10 mouse cellular contexts compared by ENCODE assay signal in genomic region chr19:20727381-20727780, GRCm38 (mm10). TPM values are rescaled to one million over a fixed set of nuclear protein-coding genes. Genes with fewer than 3 reads are reported as not detected.
DNase-seq lines count a peak whose midpoint lies in the region; ATAC-seq and TF ChIP-seq lines count a peak whose summit lies in the region.
"Had no signal": no experiment of that assay in that cellular context is flagged by ENCODE, and none has a peak within 500 bp of the region (broad histone marks: within the 10 kb centered on the region; RNA-seq: fewer than 3 reads in every experiment).

Aldh1a7 (minus strand) TSS chr19:20727562.

- H3K4me1 ChIP-seq in embryonic facial prominence, embryonic 15.5 days = no peaks in the 10 kb centered on the region
- peaks cover 10% of the 10 kb centered on the region; the same call in 1 of the 2 replicates for H3K4me1 ChIP-seq in liver, adult 2 months (ENCODE audit: control insufficient read depth, insufficient read depth, low read length)
- H3K4me1 ChIP-seq in stomach, embryonic 16.5 days (ENCODE audit: control insufficient read depth, insufficient read depth, low read length) = no peaks in the 10 kb centered on the region
- H3K4me1 ChIP-seq: heart, embryonic 13.5 days had no signal

- H3K27ac ChIP-seq in embryonic facial prominence, embryonic 15.5 days (replicated peaks) = no peak within 1 kb of the TSS
- peak within 1 kb of the TSS; percentile 29 for H3K27ac ChIP-seq in liver, adult 2 months (replicated peaks; ENCODE audit: insufficient read depth, low read depth, low read length)
- no peak within 1 kb of the TSS for H3K27ac ChIP-seq in stomach, embryonic 16.5 days (ENCODE audit: low read length)
- H3K27ac ChIP-seq: heart, embryonic 13.5 days had no signal

- H3K4me3 ChIP-seq in embryonic facial prominence, embryonic 15.5 days (replicated peaks) = no peak within 1 kb of the TSS
- peak within 1 kb of the TSS; percentile 39 for H3K4me3 ChIP-seq in liver, adult 2 months (ENCODE audit: insufficient read depth, low read depth, low read length)
- peak within 1 kb of the TSS; percentile 7; the same call in 1 of the 2 replicates for H3K4me3 ChIP-seq in stomach, embryonic 16.5 days (replicated peaks; ENCODE audit: low read length)
- H3K4me3 ChIP-seq: heart, embryonic 13.5 days had no signal

- no peaks in the 10 kb centered on the region for H3K27me3 ChIP-seq in embryonic facial prominence, embryonic 15.5 days
- H3K27me3 ChIP-seq in liver, adult 2 months (ENCODE audit: control insufficient read depth, insufficient read depth, low read length) = no peaks in the 10 kb centered on the region
- H3K27me3 ChIP-seq in stomach, embryonic 16.5 days (ENCODE audit: control insufficient read depth, insufficient read depth, low read length) = no peaks in the 10 kb centered on the region
- H3K27me3 ChIP-seq: heart, embryonic 13.5 days had no signal

- no peak for TF ChIP-seq CTCF in liver, adult 2 months (IDR thresholded peaks at IDR 0.05; ENCODE audit: low read depth, low read length)

- ATAC-seq in embryonic facial prominence, embryonic 15.5 days (ENCODE audit: insufficient number of reproducible peaks, low FRiP score, low TSS enrichment, low read depth) = no peak
- peak; percentile 82; the same call in 1 of the 2 replicates for ATAC-seq in stomach, embryonic 16.5 days (ENCODE audit: insufficient read depth, low FRiP score)

- WGBS in embryonic facial prominence, embryonic 15.5 days = 62% methylated on average over 2 of the region's 2 CpGs
- WGBS in liver, adult 2 months = 25% methylated on average over 2 of the region's 2 CpGs
- 64% methylated on average over 2 of the region's 2 CpGs for WGBS in stomach, embryonic 16.5 days

- peak; percentile 5 for DNase-seq in heart, postnatal 4 days
- DNase-seq in heart, adult 8-10 months (ENCODE audit: low spot score) = no peak
- DNase-seq in liver, adult 2 months (ENCODE audit: extremely low read depth, low read depth, low spot score) = peak; percentile 96
- DNase-seq in natural killer cell, adult 2 months (ENCODE audit: low spot score in 2 of 2) = no peak
- DNase-seq in frontal cortex, postnatal 14 days (ENCODE audit: low spot score in 2 of 2) = no peak
- DNase-seq in left cerebral cortex, adult 11 months (ENCODE audit: low spot score) = no peak
- DNase-seq: right cerebral cortex, postnatal 4 days had no signal

- H3K9ac ChIP-seq in embryonic facial prominence, embryonic 15.5 days = no peak within 1 kb of the TSS
- peak within 1 kb of the TSS; percentile 32 for H3K9ac ChIP-seq in liver, adult 2 months (ENCODE audit: low read depth, low read length)
- no peak within 1 kb of the TSS for H3K9ac ChIP-seq in stomach, embryonic 16.5 days (ENCODE audit: low read length)
- H3K9ac ChIP-seq: heart, embryonic 13.5 days had no signal

- no peaks in the 10 kb centered on the region for H3K36me3 ChIP-seq in embryonic facial prominence, embryonic 15.5 days
- no peaks in the 10 kb centered on the region for H3K36me3 ChIP-seq in liver, adult 2 months (ENCODE audit: control insufficient read depth, insufficient read depth, low read length)
- H3K36me3 ChIP-seq in stomach, embryonic 16.5 days (ENCODE audit: control insufficient read depth, insufficient read depth, low read length) = no peaks in the 10 kb centered on the region
- H3K36me3 ChIP-seq: heart, embryonic 13.5 days had no signal

- peak; percentile 42; the same call in 1 of the 2 replicates for TF ChIP-seq POLR2A in liver, adult 2 months (IDR thresholded peaks at IDR 0.05; ENCODE audit: extremely low read depth, insufficient read depth, low read length)

- no peaks in the 10 kb centered on the region for H3K9me3 ChIP-seq in embryonic facial prominence, embryonic 15.5 days (replicated peaks)
- no peaks in the 10 kb centered on the region for H3K9me3 ChIP-seq in stomach, embryonic 16.5 days (replicated peaks; ENCODE audit: control insufficient read depth, low read length)
- H3K9me3 ChIP-seq: heart, embryonic 13.5 days had no signal

- no peak within 1 kb of the TSS for H3K4me2 ChIP-seq in embryonic facial prominence, embryonic 15.5 days (replicated peaks)
- H3K4me2 ChIP-seq in stomach, embryonic 16.5 days (ENCODE audit: low read depth, low read length) = peak within 1 kb of the TSS; percentile 18; the same call in 1 of the 2 replicates
- H3K4me2 ChIP-seq: heart, embryonic 13.5 days had no signal

- no peaks in the 10 kb centered on the region; the same call in 1 of the 2 replicates for H3K79me2 ChIP-seq in liver, adult 2 months (ENCODE audit: control insufficient read depth, insufficient read depth, low read length)

RNA-seq across cellular contexts. Expression of gene Aldh1a7, which starts in this region (rescaled TPM):
- under 1 TPM; 0.16 to 0.26 TPM for total RNA-seq in heart, postnatal 4 days (2021)
- under 1 TPM in 3 of 4 experiments, not detected in 1; 0.11 to 0.44 (median 0.37) TPM for total RNA-seq in heart, adult 8-10 months (2022)
- polyA plus RNA-seq in embryonic facial prominence, embryonic 15.5 days (2015; fragmentation: Nextera tagmentation; extraction: Ambion mirVana) = 9.8 and 10.9 TPM in 2 replicates
- total RNA-seq in liver, adult 2 months (2014; rRNA removed) = 182 and 198 TPM in 2 replicates
- polyA plus RNA-seq in liver, adult 2 months (2012; rRNA removed) = 67.2 and 83.4 TPM in 2 replicates
- 94.8 and 128 TPM in 2 replicates for polyA plus RNA-seq in stomach, embryonic 16.5 days (2015; fragmentation: Nextera tagmentation; extraction: Ambion mirVana)

Comparison
In these comparisons a context has a peak if more than half of its experiments do, and no peak if none do; other contexts are left out.
1. RNA of gene Aldh1a7 (total RNA-seq): 182 to 198 TPM in liver, adult 2 months; 0.11 to 0.44 TPM in heart, adult 8-10 months and 0.16 to 0.26 TPM in heart, postnatal 4 days; every median in the first group is over 100 times any median in the second.
2. Peak in DNase-seq in heart, postnatal 4 days; RNA of the gene not detected or under 1 TPM.